Mouse (Mus musculus): ENCODE results near the gene Pou2af1.

Pou2af1 gene

DNA sequence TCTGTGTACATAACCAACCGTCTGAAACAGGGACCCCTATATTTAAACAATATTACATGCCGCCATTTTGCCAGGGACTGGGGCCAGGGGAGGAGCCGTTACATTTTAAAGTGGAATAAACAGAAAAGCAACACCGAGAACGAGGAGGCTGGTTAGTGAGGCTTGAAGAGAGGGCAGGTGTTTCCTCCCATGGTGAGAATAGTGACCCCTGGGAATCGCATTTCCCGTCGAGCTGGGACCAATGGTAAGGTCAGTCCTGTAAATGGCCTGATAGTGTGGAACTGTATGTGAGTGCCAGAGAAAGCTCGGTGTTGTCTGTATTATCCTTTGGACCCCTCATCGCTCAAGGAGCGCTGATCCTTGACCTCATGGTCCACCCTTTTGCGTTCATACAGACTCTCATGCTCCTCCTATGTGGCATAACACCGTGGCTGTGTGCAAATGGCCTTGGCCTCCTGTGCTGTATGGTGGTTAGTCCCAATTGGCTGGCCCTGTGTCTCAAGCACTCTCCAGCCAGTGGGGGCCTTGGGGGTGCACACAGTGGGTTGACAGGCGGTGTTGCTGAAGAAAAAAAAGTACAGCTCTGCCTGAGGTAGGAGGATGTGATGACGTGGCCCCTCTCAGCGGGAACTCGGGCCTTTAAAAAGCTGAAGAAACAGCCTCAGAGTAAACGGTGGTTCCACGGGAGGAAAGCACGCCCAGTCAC is at the start of gene Pou2af1:
Gene Pou2af1 (plus strand): TSS at position 686 of the 706 bp plus-strand sequence.
- DNase-seq (ENCODE audit: extremely low spot score, low read depth, low spot score): no peak

DNA sequence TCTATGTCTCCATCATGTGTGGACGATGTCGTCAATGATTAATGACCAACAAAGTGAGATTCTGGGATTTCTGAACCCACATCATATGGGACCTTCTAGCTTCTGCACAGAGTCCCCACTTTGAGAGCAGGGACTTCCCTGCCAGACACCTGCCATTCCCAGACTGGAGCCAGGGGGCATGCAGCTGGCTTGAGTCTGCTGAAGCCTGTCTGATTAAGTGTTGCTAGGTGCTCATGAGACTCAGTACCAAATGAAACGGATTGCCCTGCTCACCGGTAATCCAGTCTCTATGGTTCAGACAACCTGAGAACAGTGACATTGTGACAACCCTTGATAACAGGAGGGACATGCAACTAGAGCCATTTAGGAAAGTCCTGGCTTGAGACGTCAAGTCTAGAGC is 49.5 kb upstream of the Pou2af1 start:
- no peak for DNase-seq (ENCODE audit: extremely low spot score, low read depth, low spot score)

DNA sequence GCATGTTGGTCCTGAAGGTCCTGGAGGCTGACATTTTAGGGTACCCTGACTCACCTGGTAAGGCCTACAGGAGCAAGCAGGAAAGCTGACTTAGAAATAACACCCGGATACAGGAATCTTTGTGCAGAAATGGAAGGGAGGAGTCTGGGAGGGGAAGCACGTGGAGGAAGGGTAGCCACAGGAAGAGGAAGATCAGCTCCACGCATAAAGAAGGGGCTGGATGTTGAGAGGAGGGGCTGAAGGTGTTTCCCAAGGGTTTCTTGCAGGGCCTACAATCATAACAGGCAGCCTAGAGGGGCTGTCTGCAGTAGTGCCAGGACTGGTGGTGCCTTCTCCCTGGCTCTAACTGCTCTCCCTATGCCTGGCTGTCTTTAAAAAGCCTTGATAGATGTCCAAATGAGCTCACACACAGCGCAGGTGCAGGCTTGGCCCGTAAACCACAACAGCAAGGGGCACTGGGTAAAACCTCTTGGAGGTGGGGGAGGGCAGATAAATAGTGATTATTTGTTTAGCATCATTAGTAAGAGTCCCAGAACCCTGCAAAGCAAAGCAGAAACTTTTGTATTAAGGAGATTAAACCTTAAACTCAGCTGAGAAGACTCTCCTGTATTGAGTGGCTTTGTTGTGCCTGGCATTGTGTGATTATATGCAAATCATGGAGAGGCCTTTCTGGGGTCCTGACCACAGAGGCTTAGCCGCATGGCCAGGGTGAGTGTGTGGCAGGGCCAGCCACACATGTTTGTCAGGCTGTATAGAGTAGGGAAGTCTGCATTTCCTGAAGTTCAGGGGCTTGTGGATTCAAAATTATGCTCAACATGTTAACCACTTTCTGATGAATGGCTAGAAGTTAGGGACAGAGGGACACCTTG is 48.0 kb upstream of the Pou2af1 start, which contains the start of gene Gm32742:
Gene Gm32742 (minus strand): TSS at position 206 of the 869 bp plus-strand sequence.
- no peak for DNase-seq (ENCODE audit: extremely low spot score, low read depth, low spot score)

DNA sequence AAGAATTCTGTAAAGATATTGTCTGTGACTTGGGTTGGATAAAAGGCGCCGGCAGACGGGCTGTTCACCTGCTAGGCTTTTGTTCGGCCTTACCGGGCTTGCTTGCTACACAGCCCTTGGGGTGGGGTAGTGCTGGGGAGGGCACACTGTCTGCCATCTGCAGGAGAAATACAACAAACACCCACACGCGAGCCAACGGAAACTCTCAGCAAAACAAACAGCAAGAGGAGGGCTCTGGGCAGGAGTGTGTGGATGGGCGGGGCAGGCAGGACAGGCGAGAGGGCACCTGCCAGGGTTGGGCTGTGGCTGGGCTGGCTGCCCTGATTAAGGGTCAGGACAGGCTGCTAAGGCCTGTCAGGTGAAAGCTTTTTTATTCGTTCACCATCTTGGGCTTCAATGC is 45.6 kb upstream of the Pou2af1 start:
- no peak for DNase-seq (ENCODE audit: extremely low spot score, low read depth, low spot score)

DNA sequence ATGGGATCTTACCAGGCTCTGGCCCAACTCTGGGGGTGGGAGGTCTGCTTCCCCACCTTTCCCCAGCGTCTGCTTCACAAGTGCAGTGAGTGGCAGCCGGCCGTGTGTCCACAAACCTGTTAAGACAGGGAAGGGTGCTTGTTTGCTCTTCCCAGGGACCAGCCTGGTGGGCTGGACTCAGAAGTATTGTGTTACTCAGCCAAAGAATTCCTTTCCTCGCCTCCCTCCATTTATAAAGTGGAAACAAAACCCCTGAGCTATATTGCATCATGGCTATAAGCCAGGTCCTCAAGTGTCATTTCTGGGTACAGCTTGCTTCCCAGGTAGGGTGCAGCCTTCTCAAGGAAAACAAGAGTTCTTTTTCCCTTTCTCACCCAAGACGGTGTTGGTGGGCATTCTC is 44.8 kb upstream of the Pou2af1 start:
- no peak for DNase-seq (ENCODE audit: extremely low spot score, low read depth, low spot score)

DNA sequence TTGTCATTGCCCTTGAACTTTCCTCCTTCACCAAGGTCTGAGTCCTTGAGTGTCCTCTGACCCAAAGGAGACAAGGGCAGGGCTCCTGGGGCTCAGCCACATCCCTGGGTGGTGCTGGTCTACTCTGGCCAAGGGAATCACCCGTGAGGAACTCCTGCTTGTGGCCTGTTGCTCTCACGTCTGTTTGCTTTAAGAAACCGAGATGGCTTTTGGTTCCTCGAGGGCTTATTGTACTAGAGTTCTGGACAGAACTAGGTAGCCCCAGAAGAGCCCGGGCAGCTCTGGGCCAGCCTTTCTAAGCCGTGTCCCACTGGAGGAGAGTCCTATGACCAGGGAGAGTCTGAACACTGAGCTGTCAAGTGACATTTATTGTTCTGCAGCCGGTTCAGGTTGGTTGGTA is 44.4 kb upstream of the Pou2af1 start:
- no peak for DNase-seq (ENCODE audit: extremely low spot score, low read depth, low spot score)

DNA sequence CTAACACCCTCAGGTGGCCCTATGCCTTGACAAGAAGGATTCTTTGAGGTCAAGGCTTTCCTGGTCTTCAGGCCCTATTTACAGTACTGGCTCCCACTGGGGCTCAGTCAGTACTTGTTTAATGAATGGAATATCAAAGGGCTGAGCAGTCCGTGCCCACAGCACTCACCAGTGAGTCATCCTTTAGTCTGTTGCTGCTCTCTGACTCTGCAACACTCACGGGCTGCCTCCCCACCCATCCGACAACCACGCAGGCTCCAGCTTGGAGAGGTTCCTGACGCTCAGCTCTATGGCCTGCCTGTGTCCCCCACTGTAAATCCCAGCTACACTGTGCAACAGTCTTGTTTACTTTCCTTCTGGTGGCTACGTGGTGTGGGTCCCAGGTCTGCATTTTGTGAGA is 43.2 kb upstream of the Pou2af1 start:
- no peak for DNase-seq (ENCODE audit: extremely low spot score, low read depth, low spot score)

DNA sequence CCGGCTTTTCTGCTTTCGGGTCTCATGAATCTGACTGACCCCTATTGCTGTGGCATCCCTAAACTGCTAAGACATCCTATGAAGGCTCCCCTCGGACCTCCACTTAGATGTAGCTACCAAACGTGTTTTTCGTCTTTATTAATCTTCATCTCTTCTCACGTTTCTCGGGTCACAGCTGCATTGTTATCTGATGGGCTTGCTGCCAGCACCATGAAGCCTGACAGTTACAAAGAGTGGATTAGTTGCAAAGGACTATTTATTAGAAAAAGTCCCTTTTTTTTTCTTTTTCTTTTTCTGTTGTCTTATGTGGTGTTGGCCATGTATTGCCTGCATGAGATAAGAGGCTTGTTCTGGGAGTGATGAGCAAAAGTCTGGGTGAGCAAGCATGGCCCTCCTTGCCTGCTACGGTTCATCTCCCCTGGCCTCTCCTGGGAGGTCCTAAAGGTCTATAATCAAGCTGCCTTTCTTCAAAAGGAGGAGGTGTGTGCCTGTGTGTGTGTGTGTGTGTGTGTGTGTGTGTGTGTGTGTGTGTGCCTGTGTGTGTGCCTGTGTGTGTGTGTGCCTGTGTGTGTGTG is 38.5 kb upstream of the Pou2af1 start:
- no peak for DNase-seq (ENCODE audit: extremely low spot score, low read depth, low spot score)

DNA sequence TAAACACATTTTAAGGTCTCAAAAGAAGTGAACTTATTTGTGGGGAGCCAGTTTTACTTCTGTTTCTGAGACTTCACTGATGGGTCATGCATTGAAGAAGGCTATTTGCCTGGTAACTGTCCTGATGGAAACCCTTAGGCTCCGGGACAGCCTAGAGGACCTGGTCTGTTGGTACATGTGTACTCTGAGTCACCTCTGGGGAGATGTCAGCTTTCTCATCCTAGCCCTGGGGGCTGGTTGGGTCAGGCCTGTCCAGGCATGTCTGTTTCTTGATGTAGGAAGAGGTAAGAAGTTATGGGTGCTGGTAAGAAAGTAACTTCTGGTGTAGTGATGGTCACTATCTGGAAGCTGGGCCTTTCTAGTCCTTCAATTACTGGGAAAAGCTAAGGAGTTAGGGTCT is 37.8 kb upstream of the Pou2af1 start:
- no peak for DNase-seq (ENCODE audit: extremely low spot score, low read depth, low spot score)

DNA sequence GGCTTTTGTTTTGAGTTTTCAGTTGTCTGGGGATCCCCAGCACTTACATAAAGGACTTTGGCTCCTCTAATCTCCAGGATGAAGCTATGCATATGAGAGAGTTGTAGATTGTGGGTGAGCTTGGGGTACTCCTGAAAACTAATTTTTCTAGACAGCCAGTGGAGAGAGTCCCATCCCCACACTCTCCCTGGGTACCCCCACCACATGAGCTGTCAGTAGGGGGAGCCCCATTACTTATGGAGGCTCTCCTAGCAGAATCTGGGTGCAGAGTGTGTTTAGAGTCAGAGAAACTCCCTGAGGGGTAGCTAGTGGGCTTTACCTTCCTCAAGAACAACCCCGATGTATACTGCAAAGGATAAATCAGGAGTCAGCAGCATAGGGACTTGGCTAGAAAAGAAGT is 35.2 kb upstream of the Pou2af1 start:
- DNase-seq (ENCODE audit: extremely low spot score, low read depth, low spot score): no peak

DNA sequence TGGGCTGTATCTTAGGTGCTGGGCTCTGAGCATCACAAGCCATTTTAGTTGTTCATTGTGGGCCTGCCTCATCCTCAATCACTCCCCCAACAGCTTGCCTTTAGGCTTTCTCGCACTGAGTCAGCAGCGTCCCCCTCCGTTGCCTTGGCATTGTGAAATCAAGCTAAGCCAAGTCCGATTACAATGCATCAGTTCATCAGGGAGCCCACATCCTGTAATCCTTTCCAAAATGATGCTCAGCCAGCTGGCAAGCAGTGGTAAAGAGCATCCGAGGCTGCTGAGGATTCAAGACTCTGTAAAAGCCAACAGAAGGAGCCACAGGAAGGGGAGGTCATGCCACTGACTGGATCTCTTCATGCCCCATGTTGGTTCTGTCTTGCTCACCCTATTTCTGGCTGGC is 32.9 kb upstream of the Pou2af1 start:
- DNase-seq (ENCODE audit: extremely low spot score, low read depth, low spot score): no peak

DNA sequence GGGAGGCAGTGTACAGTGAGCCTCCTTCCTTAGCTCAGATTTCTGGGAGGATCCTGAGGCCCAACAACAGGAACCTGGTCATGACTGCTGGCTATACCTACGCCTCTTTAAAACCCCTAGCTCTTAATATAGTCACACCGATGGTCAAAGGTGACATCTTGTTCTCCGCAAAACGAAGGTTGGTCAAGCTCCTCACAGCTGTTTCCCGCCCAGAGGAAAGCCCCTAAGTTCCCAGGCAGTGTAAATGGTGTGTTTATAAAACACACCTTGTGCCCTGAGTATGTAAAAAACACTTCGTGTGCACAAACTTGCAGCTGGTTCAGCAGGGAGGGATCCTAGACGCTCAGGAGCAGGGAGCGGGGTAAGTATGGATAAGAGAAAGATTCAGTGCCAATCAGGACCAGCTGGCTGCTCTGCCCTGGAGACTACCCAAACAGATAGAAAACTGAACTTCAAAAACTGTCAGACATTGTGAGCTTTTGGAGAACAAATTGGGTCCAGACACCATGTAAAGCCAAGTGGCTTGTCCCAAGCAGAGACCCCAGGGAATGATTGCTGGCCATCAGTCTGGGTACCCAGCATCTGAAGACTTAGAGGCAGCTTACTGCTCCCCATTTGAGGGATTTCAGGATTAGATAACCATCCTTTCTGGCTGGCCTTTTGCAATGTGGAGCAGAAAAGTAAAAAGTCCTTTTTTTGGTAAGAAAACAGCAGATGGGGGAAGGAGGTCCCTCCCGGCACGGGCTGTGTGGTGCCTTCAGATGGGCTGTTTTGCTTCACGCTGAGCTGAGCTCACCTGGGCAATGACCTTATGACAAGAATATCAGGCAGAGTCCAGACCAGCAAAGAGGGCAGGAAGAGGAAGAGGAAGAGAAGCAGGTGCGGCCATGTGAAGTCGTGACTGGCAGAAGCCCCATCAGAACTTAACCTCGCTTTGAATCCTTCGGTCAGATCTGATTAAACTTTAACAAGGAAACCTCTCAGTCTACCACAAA is 30.5 kb upstream of the Pou2af1 start:
- DNase-seq (ENCODE audit: extremely low spot score, low read depth, low spot score): no peak

DNA sequence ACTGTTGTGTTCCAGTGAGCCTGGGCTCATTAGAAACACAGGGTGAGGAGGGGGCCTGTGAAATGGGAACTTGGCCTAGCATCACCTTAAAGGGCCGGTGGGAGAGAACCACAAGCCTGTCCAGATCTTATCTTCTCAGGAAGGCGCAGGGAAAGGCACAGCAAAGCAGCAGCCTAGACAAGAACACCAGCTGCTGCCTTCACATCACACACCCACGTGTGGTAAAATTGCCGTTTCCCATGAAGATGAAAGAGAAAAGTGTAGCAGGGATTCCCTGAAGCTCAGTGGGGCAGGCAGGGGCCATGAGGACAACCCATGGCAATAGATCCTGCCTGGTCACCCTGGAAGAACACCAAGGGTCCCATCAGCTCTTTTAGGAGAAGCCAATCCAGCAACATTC is 28.1 kb upstream of the Pou2af1 start:
- DNase-seq (ENCODE audit: extremely low spot score, low read depth, low spot score): no peak

DNA sequence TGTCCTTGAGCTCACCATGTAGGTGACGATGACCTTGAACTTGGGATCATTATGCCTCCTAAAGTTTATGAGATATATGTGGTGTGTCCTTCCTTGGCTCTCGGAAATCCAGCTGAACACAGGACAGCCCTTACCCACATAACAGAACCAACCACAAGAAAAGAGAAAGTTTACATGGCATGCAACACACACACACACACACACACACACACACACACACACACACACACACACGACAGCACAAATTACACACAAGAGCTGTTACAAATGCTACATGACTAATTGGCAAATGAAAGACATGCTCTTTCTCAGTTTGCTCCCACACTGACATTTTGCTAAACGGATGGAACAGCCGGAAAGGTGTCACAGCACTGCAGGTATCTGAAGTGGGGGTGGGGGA is 27.6 kb upstream of the Pou2af1 start:
- DNase-seq (ENCODE audit: extremely low spot score, low read depth, low spot score): no peak

DNA sequence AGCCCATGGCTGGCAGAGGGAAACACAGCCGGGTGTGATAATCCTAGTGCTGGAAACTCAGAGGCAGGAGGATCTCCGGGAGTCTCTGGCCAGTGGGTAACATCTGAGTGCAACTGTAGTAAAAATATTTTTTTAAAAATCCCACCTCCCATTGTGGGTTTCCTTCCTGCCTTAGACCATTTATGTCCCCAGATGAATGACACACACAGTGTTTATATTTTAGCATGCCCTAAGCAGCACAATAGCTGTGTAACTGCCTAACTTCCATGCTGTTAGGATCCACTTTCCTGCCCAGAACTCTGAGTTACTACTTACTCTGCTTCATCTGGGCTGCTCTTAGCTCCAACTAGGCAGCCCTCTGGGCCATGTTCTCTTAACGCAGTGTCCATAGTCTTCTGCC is 22.9 kb upstream of the Pou2af1 start:
- DNase-seq (ENCODE audit: extremely low spot score, low read depth, low spot score): no peak

DNA sequence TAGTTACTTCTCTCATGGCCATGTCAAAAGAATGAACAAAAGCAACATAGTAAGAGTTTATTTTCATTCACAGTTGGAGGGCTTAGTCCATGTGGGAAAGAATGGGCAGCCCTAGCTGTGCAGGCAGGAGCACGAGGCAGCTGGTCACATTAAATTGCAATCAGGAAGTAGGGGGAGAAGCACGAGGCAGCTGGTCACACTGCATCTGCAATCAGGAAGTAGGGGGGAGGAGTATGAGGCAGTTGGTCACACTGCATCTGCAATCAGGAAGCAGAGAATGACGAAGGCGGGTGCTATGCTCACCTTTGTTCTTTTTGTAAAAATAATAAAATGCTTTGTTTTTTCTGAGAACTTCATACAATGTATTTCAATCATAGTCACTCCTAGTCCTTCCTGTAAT is 18.7 kb upstream of the Pou2af1 start:
- DNase-seq (ENCODE audit: extremely low spot score, low read depth, low spot score): no peak

DNA sequence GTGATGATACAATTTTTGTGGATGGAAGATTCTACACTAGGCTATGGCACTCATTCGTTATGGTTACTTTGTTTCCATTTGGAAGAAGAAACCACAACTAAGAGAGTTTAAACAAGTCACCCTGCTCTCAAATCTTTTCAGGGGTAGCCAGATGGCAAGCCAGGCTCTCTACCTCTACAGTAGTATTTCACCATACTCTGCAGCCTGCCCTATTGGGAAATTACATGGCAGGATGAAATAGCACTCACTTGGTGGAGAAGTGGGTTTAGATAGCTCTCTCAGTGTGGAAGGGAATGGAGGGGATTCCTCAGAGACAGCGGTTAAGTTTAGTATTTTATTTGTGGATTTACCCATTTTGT is 4.6 kb upstream of the Pou2af1 start:
- no peak for DNase-seq (ENCODE audit: extremely low spot score, low read depth, low spot score)

DNA sequence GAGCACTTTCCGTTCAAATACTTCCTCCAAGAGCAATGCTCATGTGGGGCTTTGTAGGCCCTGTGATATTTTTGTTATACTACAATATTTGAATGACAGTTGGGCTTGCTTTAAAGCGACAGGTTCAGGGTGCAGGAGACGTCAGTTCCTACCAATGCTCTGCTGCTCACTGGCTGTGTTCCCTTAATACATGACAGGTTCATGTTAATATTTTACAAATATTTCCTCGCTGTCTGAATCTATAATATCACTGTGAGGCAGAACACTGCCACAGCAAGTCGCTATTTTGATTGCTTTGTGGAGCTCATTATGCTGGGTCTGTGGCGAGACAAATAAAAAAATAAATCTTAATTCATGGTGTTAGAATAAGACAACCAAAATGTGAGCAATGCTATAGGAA is 2.3 kb upstream of the Pou2af1 start:
- no peak for DNase-seq (ENCODE audit: extremely low spot score, low read depth, low spot score)

DNA sequence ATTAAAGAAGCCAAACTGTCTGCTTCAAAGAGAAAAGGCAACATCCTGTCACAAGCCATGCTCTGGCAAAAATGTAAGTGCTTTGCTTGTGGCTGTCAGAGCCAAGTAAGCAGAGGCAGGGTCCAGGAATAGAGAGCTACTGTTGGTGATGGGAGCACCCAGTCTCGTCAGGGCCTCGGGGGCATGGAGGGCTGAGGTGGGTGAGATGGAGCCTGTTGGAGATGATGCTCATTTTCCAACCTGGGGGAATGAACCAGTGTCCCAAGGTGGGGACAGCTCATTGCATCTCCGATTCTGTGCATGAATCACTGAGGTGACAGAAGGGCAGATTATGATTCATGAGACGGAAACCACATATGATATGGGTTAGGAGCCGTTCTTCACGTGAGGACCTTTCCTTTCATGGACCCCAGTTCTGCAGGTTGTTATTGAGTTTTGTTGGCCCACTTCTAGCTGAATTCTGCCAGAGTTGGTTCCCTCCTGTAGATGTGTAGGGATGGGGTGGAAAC is 275 bp downstream of the Pou2af1 start:
- DNase-seq (ENCODE audit: extremely low spot score, low read depth, low spot score): no peak

DNA sequence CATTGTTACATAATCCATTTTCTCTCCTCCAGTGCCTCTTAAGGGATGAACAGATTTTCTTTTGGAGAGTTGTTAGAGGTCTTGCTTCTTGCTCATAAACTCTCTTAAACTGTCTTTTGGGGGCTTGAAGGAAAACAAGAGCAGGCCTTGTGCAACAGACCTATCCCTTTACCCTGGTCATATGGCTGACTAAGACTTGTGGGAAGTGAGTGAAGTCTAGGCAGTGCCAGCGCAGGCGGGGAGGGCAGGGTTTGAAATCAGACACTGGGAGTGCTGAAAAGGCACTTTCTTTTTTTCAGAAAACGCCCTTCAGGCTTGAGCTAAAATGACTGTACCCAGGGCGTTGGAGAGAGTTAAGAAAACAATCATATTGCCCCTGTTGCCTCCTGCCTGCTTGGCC is 1.8 kb downstream of the Pou2af1 start:
- DNase-seq (ENCODE audit: extremely low spot score, low read depth, low spot score): no peak

DNA sequence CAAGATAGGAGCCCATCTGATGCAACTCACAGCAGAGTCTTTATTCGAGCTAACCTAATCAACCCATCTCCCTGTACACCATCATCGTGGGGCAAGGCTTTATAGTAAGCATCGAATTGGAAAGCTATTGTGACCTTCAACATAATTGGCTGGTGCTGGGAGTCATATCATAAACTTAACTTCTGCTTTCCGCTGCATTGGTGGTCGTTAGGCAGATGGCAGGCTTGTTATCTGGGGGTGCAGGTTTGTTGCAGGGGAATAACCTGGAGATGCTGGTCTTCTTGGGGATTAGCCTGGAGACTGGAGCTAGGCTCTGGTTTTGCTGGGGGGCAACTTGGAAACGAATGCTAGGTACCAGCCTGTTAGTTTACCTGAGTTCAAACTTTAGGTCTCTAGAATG is 2.4 kb downstream of the Pou2af1 start:
- DNase-seq (ENCODE audit: extremely low spot score, low read depth, low spot score): no peak

All from hindlimb bud, embryonic 11.5 days (tissue).